ENCODE assay signal across 25 mouse cellular contexts in the genomic region with DNA sequence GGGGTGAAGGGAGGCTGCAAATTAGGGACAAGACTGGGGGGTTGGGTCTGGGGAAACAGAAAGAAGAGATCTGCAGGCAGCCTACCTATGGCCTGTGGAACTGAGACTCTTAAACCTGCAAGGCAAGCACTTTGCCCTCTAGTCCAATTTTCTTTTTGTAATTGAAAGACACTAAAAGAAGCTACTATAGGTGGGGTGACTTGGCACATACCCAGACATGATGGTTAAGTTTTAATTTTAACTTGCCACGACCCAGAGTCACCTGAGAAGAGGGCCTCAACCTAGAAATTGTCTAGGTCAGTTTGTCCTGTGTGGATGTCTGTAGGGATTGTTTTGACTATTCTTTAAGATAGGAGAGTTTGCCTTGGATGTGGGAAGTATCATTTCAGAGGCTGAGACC.
DNase-seq lines count a peak whose midpoint lies in the region; ATAC-seq lines count a peak whose summit lies in the region.
"Had no signal": no experiment of that assay in that cellular context is flagged by ENCODE, and none has a peak within 500 bp of the region (broad histone marks: within the 10 kb centered on the region; RNA-seq: fewer than 3 reads in every experiment).

No protein-coding gene starts in this region.

- DNase-seq in kidney, adult 8-10 months, result peak; percentile 23 to 26
- DNase-seq in kidney, adult 18-20 months, result no peak
- peak; percentile 13 to 20 for DNase-seq in kidney, postnatal 36 days
- no peak for DNase-seq in kidney, postnatal 10 days
- DNase-seq in midbrain, embryonic 11.5 days (ENCODE audit: low spot score, missing footprints), result peak; percentile 44
- DNase-seq: adrenal gland, adult 2 months; adrenal gland, postnatal 14 days; cerebellum, adult 11-12 months; cerebellum, adult 8-10 months; cerebellum, postnatal 10 days; cerebellum, postnatal 36 days; embryo, embryonic 11 days; gastrocnemius, postnatal 25 days; heart, adult 18-20 months; heart, postnatal 14 days had no signal

- no peaks in the 10 kb centered on the region for H3K9me3 ChIP-seq in midbrain, embryonic 11.5 days (ENCODE audit: control insufficient read depth, low read length)
- no peaks in the 10 kb centered on the region for H3K9me3 ChIP-seq in midbrain, embryonic 16.5 days (replicated peaks; ENCODE audit: control insufficient read depth, low read length, poor library complexity, severe bottlenecking)
- H3K9me3 ChIP-seq: embryonic facial prominence, embryonic 10.5 days; embryonic facial prominence, embryonic 13.5 days; forebrain, embryonic 12.5 days; forebrain, embryonic 15.5 days; heart, embryonic 13.5 days; hindbrain, embryonic 12.5 days; hindbrain, embryonic 15.5 days had no signal

- no peaks in the 10 kb centered on the region for H3K4me1 ChIP-seq in midbrain, embryonic 11.5 days (ENCODE audit: control insufficient read depth, insufficient read depth, low read length)
- H3K4me1 ChIP-seq in midbrain, embryonic 16.5 days (ENCODE audit: control insufficient read depth, insufficient read depth, low read length), result no peaks in the 10 kb centered on the region
- H3K4me1 ChIP-seq: embryonic facial prominence, embryonic 10.5 days; embryonic facial prominence, embryonic 13.5 days; forebrain, embryonic 12.5 days; forebrain, embryonic 15.5 days; heart, embryonic 13.5 days; hindbrain, embryonic 12.5 days; hindbrain, embryonic 15.5 days had no signal

- no peak overlapping the region for H3K4me2 ChIP-seq in midbrain, embryonic 11.5 days
- no peak overlapping the region for H3K4me2 ChIP-seq in midbrain, embryonic 16.5 days (ENCODE audit: low read length)
- H3K4me2 ChIP-seq: embryonic facial prominence, embryonic 13.5 days; forebrain, embryonic 12.5 days; forebrain, embryonic 15.5 days; heart, embryonic 13.5 days; hindbrain, embryonic 12.5 days; hindbrain, embryonic 15.5 days had no signal

- WGBS in midbrain, embryonic 11.5 days, result 68% methylated on average over 1 of the region's 1 CpGs
- WGBS in midbrain, embryonic 16.5 days, result 68% methylated on average over 1 of the region's 1 CpGs

- no peak for ATAC-seq in midbrain, embryonic 11.5 days (ENCODE audit: low FRiP score)
- ATAC-seq in midbrain, embryonic 16.5 days, result no peak
- ATAC-seq: CD4-positive, CD25-positive, alpha-beta regulatory T cell, adult 4 months; forebrain, embryonic 15.5 days had no signal

- H3K9ac ChIP-seq in midbrain, embryonic 11.5 days (ENCODE audit: low read length), result no peak overlapping the region
- no peak overlapping the region for H3K9ac ChIP-seq in midbrain, embryonic 16.5 days (ENCODE audit: low read depth, low read length)
- H3K9ac ChIP-seq: embryonic facial prominence, embryonic 13.5 days; forebrain, embryonic 12.5 days; forebrain, embryonic 15.5 days; heart, embryonic 13.5 days; hindbrain, embryonic 12.5 days; hindbrain, embryonic 15.5 days had no signal

- no peak overlapping the region for H3K4me3 ChIP-seq in midbrain, embryonic 11.5 days (ENCODE audit: low read depth, low read length)
- no peak overlapping the region for H3K4me3 ChIP-seq in midbrain, embryonic 16.5 days (ENCODE audit: low read depth, low read length)
- H3K4me3 ChIP-seq: embryonic facial prominence, embryonic 10.5 days; embryonic facial prominence, embryonic 13.5 days; erythroblast, embryonic 14.5 days; forebrain, embryonic 12.5 days; forebrain, embryonic 15.5 days; heart, embryonic 13.5 days; hindbrain, embryonic 12.5 days; hindbrain, embryonic 15.5 days had no signal

- no peak overlapping the region for H3K27ac ChIP-seq in midbrain, embryonic 11.5 days (ENCODE audit: low read depth, low read length)
- H3K27ac ChIP-seq in midbrain, embryonic 16.5 days (ENCODE audit: low read length), result no peak overlapping the region
- H3K27ac ChIP-seq: embryonic facial prominence, embryonic 10.5 days; embryonic facial prominence, embryonic 13.5 days; forebrain, embryonic 12.5 days; forebrain, embryonic 15.5 days; heart, embryonic 13.5 days; hindbrain, embryonic 12.5 days; hindbrain, embryonic 15.5 days had no signal

- no peaks in the 10 kb centered on the region for H3K36me3 ChIP-seq in midbrain, embryonic 11.5 days (ENCODE audit: control insufficient read depth, insufficient read depth, low read length)
- no peaks in the 10 kb centered on the region for H3K36me3 ChIP-seq in midbrain, embryonic 16.5 days (ENCODE audit: control insufficient read depth, insufficient read depth, low read length)
- H3K36me3 ChIP-seq: embryonic facial prominence, embryonic 10.5 days; embryonic facial prominence, embryonic 13.5 days; forebrain, embryonic 12.5 days; forebrain, embryonic 15.5 days; heart, embryonic 13.5 days; hindbrain, embryonic 12.5 days; hindbrain, embryonic 15.5 days had no signal

- no peaks in the 10 kb centered on the region for H3K27me3 ChIP-seq in midbrain, embryonic 11.5 days (ENCODE audit: control insufficient read depth, insufficient read depth, low read length)
- H3K27me3 ChIP-seq in midbrain, embryonic 16.5 days (ENCODE audit: control insufficient read depth, insufficient read depth, low read depth, low read length), result no peaks in the 10 kb centered on the region
- H3K27me3 ChIP-seq: embryonic facial prominence, embryonic 13.5 days; forebrain, embryonic 12.5 days; forebrain, embryonic 15.5 days; heart, embryonic 13.5 days; hindbrain, embryonic 12.5 days; hindbrain, embryonic 15.5 days had no signal

Comparison
In these comparisons a context has a peak if more than half of its experiments do, and no peak if none do; other contexts are left out.
1. DNase-seq: peak in kidney, adult 8-10 months (2 of 2), kidney, postnatal 36 days (2 of 2) and midbrain, embryonic 11.5 days (single experiment); none in kidney, adult 18-20 months (single experiment) and kidney, postnatal 10 days (single experiment).